Mouse (Mus musculus) heart, adult 2 months (tissue): ENCODE results near the gene Gm20481. TPM values are rescaled to one million over a fixed set of nuclear protein-coding genes. Genes with fewer than 3 reads are reported as not detected.
A peak's percentile ranks its signal among the peaks of the same experiment; 100 is the strongest.
"Not testable (repeated sequence)": the region's sequence is repeated elsewhere in the genome, so short reads cannot be mapped to it uniquely, and the experiment has no call there.

ENCODE experiments used
- DNase-seq, 2 experiments: peaks; one replicate each; pipeline ENCODE4 v3.0.0; 2021
- H3K27ac ChIP-seq: fragments of 200-600 bp; 2 replicates; pipeline ENCODE4 v1.8.1; 2022
- H3K27me3 ChIP-seq: fragments of 200-500 bp; 2 replicates; pipeline ENCODE4 v1.6.1; 2012; ENCODE audit warnings: mild to moderate bottlenecking, low read length, inconsistent platforms, mixed read lengths; ENCODE audit not compliant: control insufficient read depth, insufficient read depth
- H3K36me3 ChIP-seq: fragments of 200-500 bp; 2 replicates; pipeline ENCODE4 v1.6.1; 2012; ENCODE audit warnings: low read length, inconsistent platforms; ENCODE audit not compliant: control insufficient read depth, insufficient read depth
- H3K4me1 ChIP-seq: fragments of 200-500 bp; 2 replicates; pipeline ENCODE4 v1.6.1; 2011; ENCODE audit warnings: low read length; ENCODE audit not compliant: control insufficient read depth, insufficient read depth
- H3K4me3 ChIP-seq: fragments of 200-600 bp; 2 replicates; pipeline ENCODE4 v1.8.1; 2022
- H3K79me2 ChIP-seq: fragments of 200-500 bp; replicated peaks from 2 replicates; pipeline ENCODE4 v1.6.1; 2012; ENCODE audit warnings: mild to moderate bottlenecking, inconsistent platforms, low read length, moderate library complexity, mixed read lengths; ENCODE audit not compliant: control insufficient read depth, insufficient read depth
- H3K9ac ChIP-seq: fragments of 200-500 bp; 2 replicates; pipeline ENCODE4 v1.6.1; 2012; ENCODE audit warnings: low read depth, mild to moderate bottlenecking, control low read depth, inconsistent platforms, low read length, mixed read lengths
- CTCF ChIP-seq: fragments of 200-600 bp; IDR thresholded peaks from 2 replicates; pipeline ENCODE4 v1.8.1; 2022; ENCODE audit warnings: antibody characterized with exemption, mild to moderate bottlenecking, moderate library complexity
- EP300 ChIP-seq: fragments of 200-500 bp; IDR thresholded peaks from 2 replicates; pipeline ENCODE4 v1.6.1; 2011; ENCODE audit warnings: low read depth, low read length, control low read depth; ENCODE audit not compliant: insufficient read depth
- POLR2A ChIP-seq: fragments of 200-500 bp; IDR thresholded peaks from 2 replicates; pipeline ENCODE4 v1.6.1; 2011; ENCODE audit warnings: mild to moderate bottlenecking, low read depth, low read length, control low read depth; ENCODE audit not compliant: insufficient read depth
- WGBS: fragments of 180-500 bp; shearing (Covaris S2); methylation state at CpG from one replicate; pipeline ENCODE4 v1.1.7; 2018; 5-methylcytosine and 5-hydroxymethylcytosine counted together
- intact Hi-C: fragments of 180-260 bp; cut with DNase I; formaldehyde crosslinking; loops from one replicate; pipeline ENCODE4 v1.15.1; 2025
- polyA plus RNA-seq: library from polyadenylated mRNA; depleted of rRNA; stranded (reverse); fragments of >200 nt; gene quantifications from 2 replicates; pipeline ENCODE4 v1.2.3, GENCODE M21; 2012
- total RNA-seq, 2 experiments: library from RNA; stranded (reverse); gene quantifications; 2 replicates each; pipeline ENCODE4 v1.2.3; 2021

Gene Gm20481
- total and polyA plus RNA-seq, 3 experiments, result not detected

GRCm38 (mm10) chr17:34943128-34943815, 26.4 kb upstream of the Gm20481 start:
- 76% methylated on average over 4 of the region's 4 CpGs for WGBS
- Histone ChIP-seq H3K79me2 (no peaks in the 10 kb centered on the region), H3K36me3 (no peaks in the 10 kb centered on the region; the same call in 1 of the 2 replicates), H3K27me3 (no peaks in the 10 kb centered on the region), H3K9ac (no peak overlapping the region), H3K27ac (no peak overlapping the region), H3K4me3 (no peak overlapping the region), H3K4me1 (peaks cover 3% of the 10 kb centered on the region; the same call in 1 of the 2 replicates)
- no peak for DNase-seq
- TF ChIP-seq EP300, result no peak
- no peak for TF ChIP-seq CTCF
- no peak for TF ChIP-seq POLR2A
- intact Hi-C loops, result no loop called here

- H3K36me3 ChIP-seq, result no peaks in the 10 kb centered on the region; the same call in 1 of the 2 replicates
- H3K27me3 ChIP-seq, result no peaks in the 10 kb centered on the region
- intact Hi-C loops, result no loop called here
- no peak overlapping the region for H3K4me3 ChIP-seq
- peaks cover 3% of the 10 kb centered on the region; the same call in 1 of the 2 replicates for H3K4me1 ChIP-seq
- no peak for DNase-seq
- TF ChIP-seq POLR2A (no peak), EP300 (no peak), CTCF (no peak)
- H3K79me2 ChIP-seq, result no peaks in the 10 kb centered on the region
- H3K27ac ChIP-seq, result no peak overlapping the region
- H3K9ac ChIP-seq, result no peak overlapping the region
Measured at GRCm38 (mm10) chr17:34944362-34944761, 25.4 kb upstream of the Gm20481 start.

GRCm38 (mm10) chr17:34946486-34947140, 23.1 kb upstream of the Gm20481 start:
- intact Hi-C loops, result no loop called here
- Histone ChIP-seq H3K79me2 (no peaks in the 10 kb centered on the region), H3K4me1 (no peaks in the 10 kb centered on the region), H3K4me3 (no peak overlapping the region), H3K9ac (no peak overlapping the region), H3K27ac (no peak overlapping the region), H3K36me3 (no peaks in the 10 kb centered on the region), H3K27me3 (no peaks in the 10 kb centered on the region)
- TF ChIP-seq CTCF, result no peak
- TF ChIP-seq POLR2A, result no peak
- TF ChIP-seq EP300, result no peak
- DNase-seq, result no peak
- 88% methylated on average over 5 of the region's 5 CpGs for WGBS

- 20% methylated on average over 8 of the region's 8 CpGs for WGBS
- H3K27ac ChIP-seq, result no peak overlapping the region
- H3K36me3 ChIP-seq, result no peaks in the 10 kb centered on the region
- TF ChIP-seq CTCF, result peak; percentile 69
- no peak for TF ChIP-seq POLR2A
- H3K4me1 ChIP-seq, result no peaks in the 10 kb centered on the region; the same call in 1 of the 2 replicates
- H3K9ac ChIP-seq, result no peak overlapping the region
- no peaks in the 10 kb centered on the region for H3K79me2 ChIP-seq
- no peak overlapping the region for H3K4me3 ChIP-seq
- intact Hi-C loops, result no loop called here
- no peaks in the 10 kb centered on the region for H3K27me3 ChIP-seq
- no peak for DNase-seq
Measured at GRCm38 (mm10) chr17:34947606-34948005, 22.1 kb upstream of the Gm20481 start.

- H3K36me3 ChIP-seq, H3K4me1 ChIP-seq, H3K9ac ChIP-seq, H3K4me3 ChIP-seq, intact Hi-C loops, DNase-seq, H3K79me2 ChIP-seq, H3K27me3 ChIP-seq, H3K27ac ChIP-seq: not testable (repeated sequence)
- 67% methylated on average over 9 of the region's 9 CpGs for WGBS
Measured at GRCm38 (mm10) chr17:34948721-34949552, 20.8 kb upstream of the Gm20481 start.

- intact Hi-C loops, result no loop called here
Measured at GRCm38 (mm10) chr17:34949553-34949969, 20.2 kb upstream of the Gm20481 start.

More at GRCm38 (mm10) chr17:34949553-34949969, 20.2 kb upstream of the Gm20481 start:
- Histone ChIP-seq H3K9ac (no peak overlapping the region), H3K4me1 (no peaks in the 10 kb centered on the region; the same call in 1 of the 2 replicates), H3K27ac (no peak overlapping the region), H3K27me3 (no peaks in the 10 kb centered on the region), H3K4me3 (no peak overlapping the region), H3K36me3 (no peaks in the 10 kb centered on the region), H3K79me2 (no peaks in the 10 kb centered on the region)
- WGBS, result 55% methylated on average over 4 of the region's 4 CpGs
- TF ChIP-seq POLR2A, result no peak
- no peak for TF ChIP-seq CTCF
- no peak for TF ChIP-seq EP300
- no peak for DNase-seq
